Comparison of ENCODE assay signal across 9 mouse cellular contexts in genomic region chr9:108136225-108136624, GRCm38 (mm10). TPM values are rescaled to one million over a fixed set of nuclear protein-coding genes. Genes with fewer than 3 reads are reported as not detected.
DNase-seq lines count a peak whose midpoint lies in the region; ATAC-seq and TF ChIP-seq lines count a peak whose summit lies in the region.
"Had no signal": no experiment of that assay in that cellular context is flagged by ENCODE, and none has a peak within 500 bp of the region (broad histone marks: within the 10 kb centered on the region; RNA-seq: fewer than 3 reads in every experiment).

No protein-coding gene starts in this region.

- H3K4me3 ChIP-seq in hindbrain, embryonic 10.5 days, result no peak overlapping the region
- no peak overlapping the region for H3K4me3 ChIP-seq in hindbrain, embryonic 13.5 days
- H3K4me3 ChIP-seq in liver, postnatal 0 days (ENCODE audit: low read depth, low read length), result no peak overlapping the region
- H3K4me3 ChIP-seq in forebrain, embryonic 15.5 days, result no peak overlapping the region
- H3K4me3 ChIP-seq: limb, embryonic 13.5 days had no signal

- no peak overlapping the region for H3K4me2 ChIP-seq in hindbrain, embryonic 13.5 days
- H3K4me2 ChIP-seq in liver, postnatal 0 days (ENCODE audit: low read depth, low read length), result no peak overlapping the region
- H3K4me2 ChIP-seq in forebrain, embryonic 15.5 days (replicated peaks), result no peak overlapping the region

- TF ChIP-seq CTCF in liver, postnatal 0 days (IDR thresholded peaks at IDR 0.05; ENCODE audit: low read depth), result peak; percentile 68

- peaks cover 5% of the 10 kb centered on the region; the same call in 1 of the 2 replicates for H3K4me1 ChIP-seq in hindbrain, embryonic 10.5 days (replicated peaks)
- H3K4me1 ChIP-seq in hindbrain, embryonic 13.5 days (replicated peaks), result no peaks in the 10 kb centered on the region
- H3K4me1 ChIP-seq in liver, postnatal 0 days (ENCODE audit: insufficient read depth), result no peaks in the 10 kb centered on the region
- no peaks in the 10 kb centered on the region for H3K4me1 ChIP-seq in forebrain, embryonic 15.5 days

- DNase-seq in hindbrain, embryonic 10.5 days (ENCODE audit: low spot score), result peak; percentile 26
- peak; percentile 59 for DNase-seq in CD4-positive helper T cell, adult 2 months (ENCODE audit: low read depth, low spot score)
- DNase-seq in brain, adult 2 months (ENCODE audit: low read depth, low spot score), result peak; percentile 82
- no peak for DNase-seq in liver, postnatal 0 days
- DNase-seq in urinary bladder, postnatal 25 days (ENCODE audit: low spot score), result no peak
- DNase-seq in right cerebral cortex, postnatal 14 days, result no peak

- H3K36me3 ChIP-seq in hindbrain, embryonic 10.5 days, result peaks cover 15% of the 10 kb centered on the region
- peaks cover 37% of the 10 kb centered on the region for H3K36me3 ChIP-seq in hindbrain, embryonic 13.5 days
- no peaks in the 10 kb centered on the region for H3K36me3 ChIP-seq in liver, postnatal 0 days (replicated peaks; ENCODE audit: insufficient read depth, low read length)
- H3K36me3 ChIP-seq in forebrain, embryonic 15.5 days, result peaks cover 15% of the 10 kb centered on the region
- H3K36me3 ChIP-seq: limb, embryonic 13.5 days had no signal

- H3K27ac ChIP-seq in hindbrain, embryonic 10.5 days, result no peak overlapping the region
- H3K27ac ChIP-seq in hindbrain, embryonic 13.5 days, result no peak overlapping the region
- no peak overlapping the region for H3K27ac ChIP-seq in liver, postnatal 0 days (ENCODE audit: low read depth)
- no peak overlapping the region for H3K27ac ChIP-seq in forebrain, embryonic 15.5 days (replicated peaks)

- no peaks in the 10 kb centered on the region for H3K9me3 ChIP-seq in hindbrain, embryonic 10.5 days
- H3K9me3 ChIP-seq in hindbrain, embryonic 13.5 days, result no peaks in the 10 kb centered on the region
- no peaks in the 10 kb centered on the region for H3K9me3 ChIP-seq in liver, postnatal 0 days (ENCODE audit: low read length)
- no peaks in the 10 kb centered on the region for H3K9me3 ChIP-seq in forebrain, embryonic 15.5 days
- H3K9me3 ChIP-seq: limb, embryonic 13.5 days had no signal

- no peak for TF ChIP-seq EP300 in liver, postnatal 0 days (IDR thresholded peaks at IDR 0.05; ENCODE audit: low read depth)

- no peak for ATAC-seq in hindbrain, embryonic 13.5 days (ENCODE audit: low FRiP score)
- no peak for ATAC-seq in liver, postnatal 0 days
- ATAC-seq in forebrain, embryonic 15.5 days (replicated peaks), result no peak

- H3K9ac ChIP-seq in hindbrain, embryonic 13.5 days, result no peak overlapping the region
- H3K9ac ChIP-seq in liver, postnatal 0 days (replicated peaks), result no peak overlapping the region
- H3K9ac ChIP-seq in forebrain, embryonic 15.5 days (replicated peaks), result no peak overlapping the region
- H3K9ac ChIP-seq: limb, embryonic 13.5 days had no signal

- 31% methylated on average over 1 of the region's 1 CpGs for WGBS in hindbrain, embryonic 10.5 days
- 26% methylated on average over 1 of the region's 1 CpGs for WGBS in hindbrain, embryonic 13.5 days
- 47% methylated on average over 1 of the region's 1 CpGs for WGBS in liver, postnatal 0 days (ENCODE audit: insufficient replicate concordance)
- 28% methylated on average over 1 of the region's 1 CpGs for WGBS in forebrain, embryonic 15.5 days

- no peaks in the 10 kb centered on the region for H3K27me3 ChIP-seq in hindbrain, embryonic 10.5 days (ENCODE audit: insufficient read depth, poor library complexity, severe bottlenecking)
- no peaks in the 10 kb centered on the region for H3K27me3 ChIP-seq in hindbrain, embryonic 13.5 days
- H3K27me3 ChIP-seq in liver, postnatal 0 days (ENCODE audit: insufficient read depth, low read length), result no peaks in the 10 kb centered on the region
- H3K27me3 ChIP-seq in forebrain, embryonic 15.5 days, result no peaks in the 10 kb centered on the region
- H3K27me3 ChIP-seq: limb, embryonic 13.5 days had no signal

RNA-seq across cellular contexts. Expression of gene Apeh, which starts 41.8 kb away (rescaled TPM):
- 77.0 and 83.8 TPM in 2 replicates for polyA plus RNA-seq in hindbrain, embryonic 10.5 days (2016; fragmentation: Nextera tagmentation; extraction: Ambion mirVana)
- 57.7 and 57.8 TPM in 2 replicates for polyA plus RNA-seq in hindbrain, embryonic 13.5 days (2015; fragmentation: Nextera tagmentation; extraction: Ambion mirVana)
- polyA plus RNA-seq in liver, postnatal 0 days (2015; fragmentation: Nextera tagmentation; extraction: Ambion mirVana), result 67.7 and 75.2 TPM in 2 replicates
- 42.3 and 50.5 TPM in 2 replicates for polyA plus RNA-seq in forebrain, embryonic 15.5 days (2015; fragmentation: Nextera tagmentation; extraction: Ambion mirVana)

RNA-seq across cellular contexts. Expression of gene Rnf123, which starts 53.1 kb away (rescaled TPM):
- polyA plus RNA-seq in hindbrain, embryonic 10.5 days (2016; fragmentation: Nextera tagmentation; extraction: Ambion mirVana), result 36.6 and 39.1 TPM in 2 replicates
- 42.8 and 43.1 TPM in 2 replicates for polyA plus RNA-seq in hindbrain, embryonic 13.5 days (2015; fragmentation: Nextera tagmentation; extraction: Ambion mirVana)
- polyA plus RNA-seq in liver, postnatal 0 days (2015; fragmentation: Nextera tagmentation; extraction: Ambion mirVana), result 45.2 and 50.1 TPM in 2 replicates
- 45.4 and 49.0 TPM in 2 replicates for polyA plus RNA-seq in forebrain, embryonic 15.5 days (2015; fragmentation: Nextera tagmentation; extraction: Ambion mirVana)

RNA-seq across cellular contexts. Expression of gene Bsn, which starts 54.0 kb away (rescaled TPM):
- 1.4 and 2.4 TPM in 2 replicates for polyA plus RNA-seq in hindbrain, embryonic 10.5 days (2016; fragmentation: Nextera tagmentation; extraction: Ambion mirVana)
- polyA plus RNA-seq in hindbrain, embryonic 13.5 days (2015; fragmentation: Nextera tagmentation; extraction: Ambion mirVana), result 8.3 and 8.7 TPM in 2 replicates
- polyA plus RNA-seq in liver, postnatal 0 days (2015; fragmentation: Nextera tagmentation; extraction: Ambion mirVana), result 0.58 and 0.59 TPM in 2 replicates
- polyA plus RNA-seq in forebrain, embryonic 15.5 days (2015; fragmentation: Nextera tagmentation; extraction: Ambion mirVana), result 7.3 and 7.9 TPM in 2 replicates

RNA-seq across cellular contexts. Expression of gene Mst1, which starts 56.0 kb away (rescaled TPM):
- 0.34 and 0.39 TPM in 2 replicates for polyA plus RNA-seq in hindbrain, embryonic 10.5 days (2016; fragmentation: Nextera tagmentation; extraction: Ambion mirVana)
- polyA plus RNA-seq in hindbrain, embryonic 13.5 days (2015; fragmentation: Nextera tagmentation; extraction: Ambion mirVana), result not detected in 2 replicates
- polyA plus RNA-seq in liver, postnatal 0 days (2015; fragmentation: Nextera tagmentation; extraction: Ambion mirVana), result 81.4 and 93.0 TPM in 2 replicates
- polyA plus RNA-seq in forebrain, embryonic 15.5 days (2015; fragmentation: Nextera tagmentation; extraction: Ambion mirVana), result 0.37 TPM in 1 of 2 replicates, not detected in the other

Comparison
In these comparisons a context has a peak if more than half of its experiments do, and no peak if none do; other contexts are left out.
1. DNase-seq: peak in hindbrain, embryonic 10.5 days (single experiment), CD4-positive helper T cell, adult 2 months (single experiment) and brain, adult 2 months (single experiment); none in liver, postnatal 0 days (single experiment), urinary bladder, postnatal 25 days (single experiment) and right cerebral cortex, postnatal 14 days (single experiment).